In genomic region chr9:21759718-21760117, GRCm38 (mm10) we compare ENCODE assay signal across 8 mouse cellular contexts. TPM values are rescaled to one million over a fixed set of nuclear protein-coding genes. Genes with fewer than 3 reads are reported as not detected.
DNase-seq lines count a peak whose midpoint lies in the region; ATAC-seq and TF ChIP-seq lines count a peak whose summit lies in the region.

No protein-coding gene starts in this region.

- H3K79me2 ChIP-seq in CH12.LX (replicated peaks; ENCODE audit: control insufficient read depth, extremely low read depth, insufficient read depth, poor library complexity, severe bottlenecking) = peaks cover 14% of the 10 kb centered on the region; the same call in 1 of the 2 replicates

- no peak for ATAC-seq in heart, embryonic 12.5 days (ENCODE audit: insufficient number of reproducible peaks, low FRiP score)
- no peak; the same call in 1 of the 2 replicates for ATAC-seq in liver, embryonic 14.5 days (ENCODE audit: insufficient read depth)

- H3K4me2 ChIP-seq in heart, embryonic 12.5 days = peak overlapping the region; percentile 77
- peak overlapping the region; percentile 90 for H3K4me2 ChIP-seq in CH12.LX (ENCODE audit: insufficient read depth, low read depth, poor library complexity, severe bottlenecking)
- peak overlapping the region; percentile 78 for H3K4me2 ChIP-seq in liver, embryonic 14.5 days (ENCODE audit: low read depth)

- intact Hi-C loops in heart, postnatal 14 days (cut with DNase I) = loop anchor here (5.0 kb wide), 1 partner anchor 142 kb away; the partner anchor contains the start of gene Smarca4
- intact Hi-C loops in gastrocnemius, postnatal 14 days (cut with DNase I; ENCODE audit: low total_unique reads) = no loop called here

- no peak for TF ChIP-seq POLR2A in CH12.LX (IDR thresholded peaks at IDR 0.05; ENCODE audit: low read depth, low read length)

- TF ChIP-seq CTCF in CH12.LX (conservative IDR thresholded peaks at IDR 0.05 in 1 of 2, IDR thresholded peaks at IDR 0.05 in 1 of 2; ENCODE audit: low read depth in 2 of 2, low read length in 2 of 2) = no peak
- TF ChIP-seq CTCF in liver, embryonic 14.5 days (IDR thresholded peaks at IDR 0.05; ENCODE audit: low read depth) = no peak

- H3K27me3 ChIP-seq in heart, embryonic 12.5 days (replicated peaks) = no peaks in the 10 kb centered on the region
- H3K27me3 ChIP-seq in CH12.LX (replicated peaks) = no peaks in the 10 kb centered on the region
- no peaks in the 10 kb centered on the region for H3K27me3 ChIP-seq in forebrain, embryonic 10.5 days (ENCODE audit: poor library complexity, severe bottlenecking)
- H3K27me3 ChIP-seq in liver, embryonic 14.5 days (ENCODE audit: control insufficient read depth, insufficient read depth, low read length) = no peaks in the 10 kb centered on the region

- peak overlapping the region; percentile 89 for H3K4me3 ChIP-seq in heart, embryonic 12.5 days
- H3K4me3 ChIP-seq in CH12.LX (replicated peaks in 1 of 3; ENCODE audit: low read depth in 2 of 3, low read length in 2 of 3, poor library complexity in 1 of 3) = peak overlapping the region; percentile 80 to 93 (median 88)
- H3K4me3 ChIP-seq in forebrain, embryonic 10.5 days = peak overlapping the region; percentile 89
- H3K4me3 ChIP-seq in liver, embryonic 14.5 days (ENCODE audit: insufficient read depth in 1 of 2, low read depth in 2 of 2, low read length in 2 of 2) = peak overlapping the region; percentile 82 to 98

- under 1% methylated on average over 20 of the region's 20 CpGs for WGBS in heart, embryonic 12.5 days
- WGBS in forebrain, embryonic 10.5 days = under 1% methylated on average over 20 of the region's 20 CpGs
- WGBS in liver, embryonic 14.5 days (ENCODE audit: insufficient replicate concordance) = under 1% methylated on average over 20 of the region's 20 CpGs

- dilution Hi-C loops in CH12.LX (cut with MboI; ENCODE audit: extremely low pct_ligation_motif_present, extremely low pct_unique_long_range_greater_than_20kb, low sequenced_read_pairs) = no loop called here

- no peak for DNase-seq in heart, postnatal 14 days
- no peak for DNase-seq in CH12.LX (ENCODE audit: extremely low read depth)
- DNase-seq in forebrain, embryonic 10.5 days (ENCODE audit: extremely low spot score, low spot score) = no peak
- DNase-seq in liver, embryonic 14.5 days (ENCODE audit: low read depth in 3 of 3, low spot score in 3 of 3) = no peak
- no peak for DNase-seq in retina, postnatal 1 day
- DNase-seq in gastrocnemius, postnatal 14 days = no peak
- DNase-seq in ovary, postnatal 14 days (ENCODE audit: low spot score) = no peak

- no peaks in the 10 kb centered on the region for H3K9me3 ChIP-seq in heart, embryonic 12.5 days (replicated peaks)
- no peaks in the 10 kb centered on the region for H3K9me3 ChIP-seq in CH12.LX (replicated peaks; ENCODE audit: low read length)
- no peaks in the 10 kb centered on the region for H3K9me3 ChIP-seq in forebrain, embryonic 10.5 days
- H3K9me3 ChIP-seq in liver, embryonic 14.5 days (ENCODE audit: control insufficient read depth, low read length) = no peaks in the 10 kb centered on the region

- no peak overlapping the region for H3K27ac ChIP-seq in heart, embryonic 12.5 days (ENCODE audit: poor library complexity, severe bottlenecking)
- H3K27ac ChIP-seq in CH12.LX (ENCODE audit: insufficient read depth, low read depth) = peak overlapping the region; percentile 17; the same call in 1 of the 2 replicates
- peak overlapping the region; percentile 98 for H3K27ac ChIP-seq in forebrain, embryonic 10.5 days
- peak overlapping the region; percentile 49 for H3K27ac ChIP-seq in liver, embryonic 14.5 days

- peak overlapping the region; percentile 78 for H3K9ac ChIP-seq in heart, embryonic 12.5 days
- peak overlapping the region; percentile 93 for H3K9ac ChIP-seq in CH12.LX (ENCODE audit: insufficient read depth, low read depth)
- peak overlapping the region; percentile 85 for H3K9ac ChIP-seq in liver, embryonic 14.5 days (replicated peaks)

- in situ Hi-C loops in CH12.LX (cut with MboI; ENCODE audit: low pct_ligation_motif_present, low pct_unique_long_range_greater_than_20kb, low sequenced_read_pairs) = no loop called here

- TF ChIP-seq EP300 in CH12.LX (IDR thresholded peaks at IDR 0.05; ENCODE audit: low read length) = no peak
- no peak for TF ChIP-seq EP300 in liver, embryonic 14.5 days (IDR thresholded peaks at IDR 0.05; ENCODE audit: low read depth)

- peaks cover 40% of the 10 kb centered on the region for H3K4me1 ChIP-seq in heart, embryonic 12.5 days (replicated peaks)
- H3K4me1 ChIP-seq in CH12.LX (ENCODE audit: control insufficient read depth in 1 of 2, insufficient read depth in 2 of 2) = peaks cover 4 to 30% of the 10 kb centered on the region in 2 experiments
- peaks cover 28% of the 10 kb centered on the region for H3K4me1 ChIP-seq in forebrain, embryonic 10.5 days
- H3K4me1 ChIP-seq in liver, embryonic 14.5 days (replicated peaks; ENCODE audit: control insufficient read depth in 2 of 2, insufficient read depth in 2 of 2, low read length in 1 of 2) = peaks cover 14 to 24% of the 10 kb centered on the region in 2 experiments

- H3K36me3 ChIP-seq in heart, embryonic 12.5 days = peaks cover 22% of the 10 kb centered on the region
- peaks cover 13 to 30% of the 10 kb centered on the region in 2 experiments for H3K36me3 ChIP-seq in CH12.LX (replicated peaks in 1 of 2; ENCODE audit: control insufficient read depth in 1 of 2, insufficient read depth in 1 of 2, low read length in 1 of 2)
- H3K36me3 ChIP-seq in forebrain, embryonic 10.5 days (replicated peaks) = peaks cover 40% of the 10 kb centered on the region
- peaks cover 17% of the 10 kb centered on the region for H3K36me3 ChIP-seq in liver, embryonic 14.5 days (replicated peaks; ENCODE audit: control insufficient read depth, insufficient read depth, low read depth)

- no peak for TF ChIP-seq RAD21 in CH12.LX (IDR thresholded peaks at IDR 0.05; ENCODE audit: low read depth, low read length)

TF ChIP-seq in CH12.LX, 34 proteins besides CTCF, POLR2A, EP300 and RAD21:
- TF ChIP-seq NELFE (IDR thresholded peaks at IDR 0.05; ENCODE audit: low read depth, low read length) (no peak), CHD1 (IDR thresholded peaks at IDR 0.05; ENCODE audit: low read depth, low read length) (no peak)

RNA-seq across cellular contexts. Expression of gene Spc24, which starts 0.4 kb away (rescaled TPM):
- polyA plus RNA-seq in heart, embryonic 12.5 days (2016; fragmentation: Nextera tagmentation; extraction: Ambion mirVana) = 84.5 and 86.8 TPM in 2 replicates
- total RNA-seq in heart, postnatal 14 days (2021) = 1 to 10 TPM; 4.7 to 6.5 TPM
- total RNA-seq in CH12.LX (2012; rRNA removed) (83.2 and 91.6 TPM in 2 replicates), CH12.LX (2014; rRNA removed) (77.6 and 82.7 TPM in 2 replicates)
- polyA plus RNA-seq in CH12.LX (2012; ENCODE audit: insufficient read length, low read depth) = 74.3 and 113 TPM in 2 replicates
- 196 and 197 TPM in 2 replicates for polyA plus RNA-seq in forebrain, embryonic 10.5 days (2016; fragmentation: Nextera tagmentation; extraction: Ambion mirVana)
- polyA plus RNA-seq in liver, embryonic 14.5 days (2012; rRNA removed) = 37.4 and 52.4 TPM in 2 replicates
- 89.5 and 92.2 TPM in 2 replicates for polyA plus RNA-seq in liver, embryonic 14.5 days (2014; fragmentation: Nextera tagmentation; extraction: Ambion mirVana)
- total RNA-seq in gastrocnemius, postnatal 14 days (2021) = 1 to 10 TPM; 3.2 to 3.6 TPM

RNA-seq across cellular contexts. Expression of gene Ldlr, which starts 36.4 kb away (rescaled TPM):
- 26.0 and 30.8 TPM in 2 replicates for polyA plus RNA-seq in heart, embryonic 12.5 days (2016; fragmentation: Nextera tagmentation; extraction: Ambion mirVana)
- total RNA-seq in heart, postnatal 14 days (2021) = 1 to 10 TPM; 3.4 to 3.8 TPM
- total RNA-seq in CH12.LX (2012; rRNA removed) (24.9 and 28.2 TPM in 2 replicates), CH12.LX (2014; rRNA removed) (18.3 and 24.0 TPM in 2 replicates)
- polyA plus RNA-seq in CH12.LX (2012; ENCODE audit: insufficient read length, low read depth) = 31.0 and 34.7 TPM in 2 replicates
- polyA plus RNA-seq in forebrain, embryonic 10.5 days (2016; fragmentation: Nextera tagmentation; extraction: Ambion mirVana) = 58.5 and 60.0 TPM in 2 replicates
- 12.6 and 12.7 TPM in 2 replicates for polyA plus RNA-seq in liver, embryonic 14.5 days (2012; rRNA removed)
- 5.9 and 7.6 TPM in 2 replicates for polyA plus RNA-seq in liver, embryonic 14.5 days (2014; fragmentation: Nextera tagmentation; extraction: Ambion mirVana)
- 1 to 10 TPM; 4.5 to 9.5 TPM for total RNA-seq in gastrocnemius, postnatal 14 days (2021)

RNA-seq across cellular contexts. Expression of gene Kank2, which starts 38.8 kb away (rescaled TPM):
- polyA plus RNA-seq in heart, embryonic 12.5 days (2016; fragmentation: Nextera tagmentation; extraction: Ambion mirVana) = 18.9 and 19.9 TPM in 2 replicates
- 10 to 100 TPM; 52.6 to 53.3 TPM for total RNA-seq in heart, postnatal 14 days (2021)
- total RNA-seq in CH12.LX (2012; rRNA removed) (1.6 and 2.3 TPM in 2 replicates), CH12.LX (2014; rRNA removed) (0.09 and 0.14 TPM in 2 replicates)
- 0.60 and 0.63 TPM in 2 replicates for polyA plus RNA-seq in CH12.LX (2012; ENCODE audit: insufficient read length, low read depth)
- 8.6 and 8.9 TPM in 2 replicates for polyA plus RNA-seq in forebrain, embryonic 10.5 days (2016; fragmentation: Nextera tagmentation; extraction: Ambion mirVana)
- polyA plus RNA-seq in liver, embryonic 14.5 days (2012; rRNA removed) = 3.9 and 4.2 TPM in 2 replicates
- polyA plus RNA-seq in liver, embryonic 14.5 days (2014; fragmentation: Nextera tagmentation; extraction: Ambion mirVana) = 1.2 and 1.4 TPM in 2 replicates
- total RNA-seq in gastrocnemius, postnatal 14 days (2021) = 10 to 100 TPM; 17.9 to 21.2 TPM
